Mouse (Mus musculus) liver, adult (tissue): Measurements from ENCODE around the gene Tcf20.

Experiments used
- GATA4 ChIP-seq: IDR thresholded peaks from 2 replicates; pipeline ENCODE4 v1.6.1; 2014; ENCODE audit warnings: mild to moderate bottlenecking, low read length; ENCODE audit not compliant: insufficient replicate concordance

The Tcf20 gene

DNA sequence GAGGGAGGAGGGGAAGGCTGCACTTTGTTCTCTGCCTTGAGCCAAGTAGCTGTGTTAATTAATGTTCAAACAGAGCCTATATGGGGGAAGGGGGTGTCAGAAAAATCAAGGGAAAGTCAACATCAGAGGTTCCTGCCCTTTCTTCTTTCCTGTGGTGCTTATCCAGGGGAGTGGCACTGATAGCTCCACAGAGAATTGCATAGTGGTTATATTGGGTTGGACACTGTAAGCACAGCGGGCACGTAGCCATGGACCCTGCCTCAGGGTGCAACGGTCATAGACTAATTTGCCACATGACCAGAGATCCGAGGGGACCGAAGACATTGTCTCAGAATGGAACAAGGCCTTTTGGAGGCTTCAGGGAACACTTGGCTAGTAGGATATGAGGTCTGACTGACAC lies 193.4 kb downstream of the Tcf20 start, which contains the start of gene Cyp2d26:
Gene Cyp2d26, minus strand, starts transcription at position 18 of the 400 bp plus-strand sequence.
- TF ChIP-seq GATA4: peak; percentile 75; the same call in 1 of the 2 replicates

DNA sequence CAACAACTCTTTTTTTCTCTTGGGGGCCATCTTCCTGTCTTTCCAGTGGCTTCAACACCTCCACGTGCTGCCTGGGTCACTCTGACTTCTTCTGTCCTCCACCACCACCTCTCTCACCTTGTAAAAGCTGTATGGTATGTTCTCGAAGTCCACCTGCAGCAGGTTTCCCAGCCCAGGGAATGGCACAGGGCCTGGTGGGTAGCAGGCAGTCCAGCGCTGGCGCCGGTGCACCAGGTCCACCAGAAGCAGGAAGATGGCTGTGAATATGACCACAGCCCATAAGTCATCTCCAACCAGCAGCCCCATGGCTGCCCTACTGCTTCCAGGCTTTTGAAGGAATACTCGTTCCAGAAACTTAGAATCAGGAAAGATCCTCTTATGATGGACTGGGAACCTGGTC lies 193.8 kb downstream of the Tcf20 start:
- no peak for TF ChIP-seq GATA4

DNA sequence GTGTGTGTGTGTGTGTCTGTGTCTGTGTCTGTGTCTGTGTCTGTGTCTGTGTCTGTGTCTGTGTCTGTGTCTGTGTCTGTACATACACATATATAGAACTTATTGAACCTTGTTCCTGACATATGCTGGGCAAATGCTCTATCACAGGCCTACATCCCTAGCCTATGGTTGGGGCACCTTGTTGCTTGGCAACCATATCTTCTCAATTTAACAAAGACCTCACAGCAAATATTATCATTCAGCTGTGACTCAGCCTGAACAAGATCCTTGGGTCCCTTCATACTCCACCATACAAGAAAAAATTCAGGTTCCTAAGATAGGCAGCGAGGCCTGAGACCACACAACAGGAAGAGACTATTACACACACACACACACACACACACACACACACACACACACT lies 194.2 kb downstream of the Tcf20 start:
- no peak for TF ChIP-seq GATA4

DNA sequence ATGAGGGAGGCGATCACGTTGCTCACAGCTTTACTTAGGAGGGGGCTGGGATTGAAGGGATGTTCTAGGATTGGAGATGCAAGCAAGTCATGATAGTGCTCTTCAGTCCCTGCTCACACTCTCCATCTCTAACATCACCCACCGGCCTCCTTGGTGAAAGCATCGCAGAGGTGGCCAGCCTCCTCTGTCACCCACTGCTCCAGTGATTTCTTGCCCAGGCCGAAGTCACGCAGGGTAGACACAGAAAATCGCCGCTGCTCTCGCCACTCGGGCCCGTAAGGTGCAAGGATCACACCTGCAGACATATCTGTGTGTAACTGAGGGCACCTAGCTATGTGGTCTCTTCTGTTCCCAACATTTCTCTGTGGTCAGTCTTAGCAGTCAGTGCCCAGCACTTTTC lies 195.1 kb downstream of the Tcf20 start:
- no peak for TF ChIP-seq GATA4

DNA sequence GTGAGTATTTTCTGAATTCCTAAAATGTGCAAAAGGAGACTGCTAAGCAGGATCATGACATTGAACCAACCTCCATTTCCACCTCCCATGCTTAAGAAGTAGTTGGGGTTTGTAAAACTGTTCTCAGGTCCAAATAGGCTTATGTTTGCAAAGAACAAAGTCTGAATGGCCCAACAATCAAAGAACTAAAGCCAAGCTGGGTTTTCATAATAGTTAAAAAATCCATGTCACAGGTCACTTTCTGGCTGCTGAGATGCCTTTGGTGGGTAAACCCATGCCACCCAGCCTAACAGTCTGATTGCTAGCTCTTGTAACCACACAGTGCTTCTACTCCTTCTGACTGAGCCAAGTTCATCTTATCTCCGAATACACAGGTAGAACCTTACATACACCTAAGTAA lies 203.1 kb downstream of the Tcf20 start:
- no peak for TF ChIP-seq GATA4

DNA sequence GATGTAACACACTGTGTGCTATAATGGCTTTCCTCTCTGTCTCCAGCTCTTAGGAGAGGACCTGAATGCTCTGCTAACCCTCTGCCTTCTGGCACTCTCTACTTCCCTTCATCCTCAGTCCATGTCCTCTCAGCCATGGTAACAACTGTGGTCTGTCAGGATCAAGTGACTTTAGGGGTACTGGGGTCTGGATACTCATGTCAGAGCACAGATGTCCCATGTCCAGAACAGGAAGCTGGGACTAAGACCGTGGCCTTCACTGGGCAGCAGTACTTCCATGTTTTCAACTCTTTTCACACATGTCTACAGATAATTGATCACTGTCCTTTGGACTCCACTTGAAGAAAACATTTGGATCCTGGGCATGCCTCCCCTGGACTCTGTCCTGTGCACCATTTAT lies 203.9 kb downstream of the Tcf20 start:
- TF ChIP-seq GATA4: no peak

DNA sequence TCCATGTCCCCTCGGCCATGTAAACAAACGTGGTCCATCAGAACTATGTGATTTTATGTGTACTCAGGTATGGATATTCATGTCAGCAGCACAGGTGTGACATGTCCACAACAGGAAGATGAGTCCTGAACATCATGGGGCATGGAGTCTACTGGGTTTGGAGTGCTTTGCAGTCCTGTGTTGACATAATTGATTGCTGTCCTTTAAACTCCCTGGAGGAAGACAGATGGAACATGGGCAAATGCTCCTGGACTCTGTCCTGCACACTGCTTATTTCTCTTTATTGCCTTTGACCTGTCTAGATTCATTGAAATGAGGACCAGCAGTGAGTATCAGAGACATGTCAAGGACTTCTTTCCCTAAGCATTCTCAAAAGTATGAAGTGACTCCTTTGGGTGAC lies 221.7 kb downstream of the Tcf20 start:
- no peak for TF ChIP-seq GATA4

DNA sequence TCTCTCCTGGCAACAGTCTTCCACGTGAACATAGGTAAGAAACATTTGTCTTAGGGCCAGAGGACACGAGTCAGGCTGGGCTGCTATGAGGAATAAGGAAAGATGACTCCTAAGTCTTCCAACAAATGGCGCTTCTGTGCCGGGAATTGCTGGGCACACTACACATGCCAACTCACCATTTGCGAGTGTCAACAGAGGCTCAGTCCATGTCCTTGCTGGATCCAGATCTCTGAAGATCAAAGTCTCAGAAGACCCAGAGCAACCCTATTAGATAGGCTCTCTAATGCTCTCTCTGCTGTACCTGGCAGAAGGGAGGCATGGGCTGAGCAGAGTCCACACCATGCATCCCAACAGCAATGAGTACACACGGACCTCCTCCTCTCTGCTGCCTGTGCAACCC lies 222.8 kb downstream of the Tcf20 start:
- TF ChIP-seq GATA4: no peak

DNA sequence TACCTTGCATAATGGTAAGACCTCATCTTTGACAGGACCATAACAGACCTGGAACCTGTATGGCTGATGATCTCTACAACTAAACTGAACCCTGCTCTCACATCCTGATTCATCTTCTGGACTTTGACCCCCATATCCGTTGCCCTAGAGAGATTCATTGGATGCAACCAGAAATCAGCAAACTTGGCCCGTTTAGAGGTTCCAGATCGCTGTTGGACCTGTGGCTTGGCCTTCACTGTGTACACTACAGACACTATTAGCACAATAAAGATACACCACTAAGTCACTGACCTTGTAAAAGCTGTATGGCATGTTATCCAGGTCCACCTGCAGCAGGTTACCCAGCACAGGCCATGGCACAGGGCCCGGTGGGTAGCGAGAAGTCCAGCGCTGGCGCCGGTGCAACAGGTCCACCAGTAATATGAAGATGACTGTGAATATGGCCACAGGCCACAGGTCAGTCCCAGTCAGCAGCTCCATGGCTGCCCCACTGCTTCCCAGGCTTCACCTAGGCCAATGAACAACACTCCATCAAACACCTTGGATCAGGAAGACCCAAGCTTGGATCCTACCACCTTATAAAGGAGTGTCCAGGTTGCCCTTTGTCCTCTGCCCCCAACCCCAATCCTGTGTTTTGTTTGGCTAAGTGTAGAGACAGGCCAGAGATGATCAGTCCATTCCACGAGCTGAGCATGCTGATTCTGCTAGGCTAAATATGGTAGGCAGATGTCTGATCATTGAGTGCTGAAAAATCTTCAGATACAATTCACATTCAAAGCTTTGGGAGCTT lies 223.8 kb downstream of the Tcf20 start, which contains the start of gene Cyp2d40:
Gene Cyp2d40, minus strand, starts transcription at position 553 of the 790 bp plus-strand sequence.
- 0 out of 2 replicates have a peak, but pooled peaks have one; percentile 6 for TF ChIP-seq GATA4
